Mouse (Mus musculus) heart, adult 11 months (tissue): ENCODE results near the gene Ces5a.
"Not testable (repeated sequence)": the region's sequence is repeated elsewhere in the genome, so short reads cannot be mapped to it uniquely, and the experiment has no call there.

ENCODE experiments used
- DNase-seq: peaks from one replicate; pipeline ENCODE4 v3.0.0; 2022

The Ces5a gene

DNA sequence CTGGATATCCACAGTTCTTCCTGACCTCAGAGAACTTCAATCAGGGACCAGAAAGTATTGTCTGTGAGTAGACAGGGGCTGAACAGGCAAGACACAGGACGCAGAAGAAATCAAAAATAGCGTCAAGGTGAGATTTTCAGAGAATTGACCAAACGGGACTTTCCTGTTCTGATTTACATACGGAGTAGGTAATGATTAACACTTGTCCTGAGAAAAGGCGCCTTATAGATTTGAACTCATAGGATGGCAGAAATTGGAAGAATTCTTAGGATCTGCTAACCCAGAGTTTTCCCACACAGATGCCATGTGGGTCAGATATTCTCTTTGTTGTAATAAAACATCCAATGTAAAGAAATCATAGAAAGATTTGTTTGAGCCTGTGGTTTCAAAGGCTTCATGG lies at the start of gene Ces5a:
TSS of gene Ces5a (minus strand) at position 101 of the 400 bp plus-strand sequence.
- DNase-seq: no peak

DNA sequence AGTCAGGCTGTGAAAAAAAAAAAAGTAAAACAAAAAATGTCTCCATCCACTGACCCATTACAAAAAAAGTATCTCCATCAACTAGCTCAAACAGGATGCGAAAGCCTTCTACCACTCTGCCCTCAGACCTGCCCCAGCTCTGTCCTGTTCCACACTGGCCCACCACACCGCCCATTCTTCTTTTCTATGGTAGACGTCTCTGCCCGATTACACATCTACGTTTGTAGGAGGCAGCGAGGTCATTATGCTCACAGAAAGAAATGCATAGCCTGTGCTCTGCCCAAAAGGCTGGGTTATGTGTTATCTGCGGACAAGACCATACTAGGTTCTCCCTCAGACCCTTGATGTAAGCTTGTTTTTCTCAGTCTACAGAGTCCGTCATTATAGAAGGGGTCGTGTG lies 37.2 kb upstream of the Ces5a start:
- DNase-seq: peak; percentile 84

DNA sequence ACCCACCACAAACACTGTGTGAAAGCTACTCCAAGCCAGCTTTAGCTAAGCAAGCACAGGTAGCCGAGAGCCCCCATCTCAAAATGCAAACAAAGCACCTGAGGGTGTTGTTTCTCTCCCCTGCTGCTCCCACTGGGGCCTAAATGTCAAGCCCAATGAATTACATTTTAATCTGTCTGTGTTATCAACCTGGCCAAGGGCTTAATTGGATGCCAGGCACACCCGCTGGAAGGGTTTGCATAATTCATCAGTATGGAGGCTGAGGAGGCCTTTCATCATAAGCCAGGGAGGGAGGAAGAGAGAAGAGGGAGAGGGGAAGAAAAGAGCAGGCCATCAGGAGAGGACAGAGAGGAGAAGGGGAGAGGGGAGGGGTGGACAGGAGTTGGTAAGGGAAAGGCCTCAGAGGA lies 36.5 kb upstream of the Ces5a start:
- DNase-seq: no peak

DNA sequence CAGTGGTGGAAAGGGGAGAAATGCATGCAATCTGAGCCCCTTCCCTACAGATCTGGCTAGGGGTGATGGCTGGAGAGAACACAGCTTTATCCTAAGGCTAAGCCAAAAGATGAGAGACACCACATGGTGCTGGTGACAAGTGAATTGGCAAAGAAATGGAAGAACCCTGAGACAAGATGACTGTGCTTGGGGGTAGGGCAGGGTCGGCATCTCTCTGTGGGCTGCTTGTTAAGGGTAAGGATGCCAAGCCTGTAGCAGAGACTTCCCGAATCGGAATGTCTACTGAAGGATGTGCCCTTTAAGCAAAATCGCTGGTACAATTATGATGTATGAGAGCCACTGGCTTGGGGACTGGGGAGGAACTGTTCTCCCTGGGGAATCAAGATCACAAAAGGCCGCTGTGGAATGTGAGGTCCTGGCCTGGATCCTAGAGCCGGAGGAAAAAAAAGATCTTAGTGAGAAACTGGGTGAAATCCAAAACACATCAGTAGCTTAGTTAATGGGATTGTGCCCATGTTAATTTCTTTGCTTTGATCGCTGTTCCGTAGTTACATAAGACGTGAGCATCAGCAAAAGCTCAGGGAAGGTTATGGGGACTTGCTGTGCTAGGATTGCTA lies 35.8 kb upstream of the Ces5a start:
- DNase-seq: peak; percentile 98

DNA sequence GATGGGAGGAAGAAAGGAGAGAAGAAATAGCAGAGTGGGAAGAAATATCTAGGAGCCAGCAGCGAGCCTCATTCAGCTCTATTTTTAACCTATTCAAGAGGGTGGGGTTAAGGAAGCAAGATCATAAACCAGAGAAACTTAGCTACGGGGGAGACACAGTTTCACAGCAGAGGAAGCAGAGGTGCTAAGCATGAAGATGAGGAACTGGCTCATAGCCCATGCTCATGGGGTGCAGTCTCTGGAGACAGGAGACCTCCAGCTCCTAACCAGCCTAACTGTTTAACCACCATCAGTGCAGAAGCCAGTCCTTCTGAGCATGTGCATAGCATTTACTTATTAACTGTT lies 34.5 kb upstream of the Ces5a start:
- no peak for DNase-seq

DNA sequence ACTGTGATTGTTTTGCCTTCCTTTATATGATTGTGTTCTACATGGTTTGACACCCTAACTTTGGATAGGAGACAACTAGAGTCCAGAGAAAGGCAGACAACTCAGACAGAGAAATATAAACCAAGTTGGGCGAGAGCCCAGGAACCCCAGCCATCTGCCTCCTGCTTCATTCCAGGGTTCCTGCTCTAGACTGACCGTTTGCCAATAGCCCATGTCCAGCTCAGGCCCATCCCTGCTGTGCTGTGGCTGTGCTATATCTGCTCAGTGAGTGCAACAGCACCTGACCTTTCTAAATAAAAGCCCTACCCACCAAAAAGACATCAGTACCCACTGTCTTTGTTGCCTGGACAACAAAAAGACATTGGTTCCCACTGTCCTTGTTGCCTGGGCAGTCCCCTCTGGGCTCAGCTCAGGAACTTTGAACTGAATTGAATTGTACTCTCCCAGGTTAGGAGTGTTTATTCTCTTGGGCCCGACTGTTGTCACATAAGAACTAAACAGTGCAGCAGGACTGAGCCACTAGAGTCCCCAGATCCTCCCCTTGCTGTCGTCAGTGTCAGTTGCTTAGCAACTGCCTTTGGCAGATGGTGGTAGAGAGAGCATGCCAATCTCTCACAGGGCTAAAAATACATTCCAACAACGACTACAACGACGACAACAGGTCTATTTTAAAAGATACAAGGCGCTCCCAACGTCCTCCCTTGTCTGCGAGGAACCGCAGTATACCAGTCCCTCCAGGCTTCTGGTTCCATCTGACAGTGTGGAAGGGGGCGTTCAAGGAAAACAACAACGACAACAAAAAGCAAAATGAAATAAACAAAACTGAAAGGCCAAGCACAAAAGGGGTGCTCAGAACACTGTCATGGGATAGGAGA lies 33.9 kb upstream of the Ces5a start:
- peak; percentile 98 for DNase-seq

DNA sequence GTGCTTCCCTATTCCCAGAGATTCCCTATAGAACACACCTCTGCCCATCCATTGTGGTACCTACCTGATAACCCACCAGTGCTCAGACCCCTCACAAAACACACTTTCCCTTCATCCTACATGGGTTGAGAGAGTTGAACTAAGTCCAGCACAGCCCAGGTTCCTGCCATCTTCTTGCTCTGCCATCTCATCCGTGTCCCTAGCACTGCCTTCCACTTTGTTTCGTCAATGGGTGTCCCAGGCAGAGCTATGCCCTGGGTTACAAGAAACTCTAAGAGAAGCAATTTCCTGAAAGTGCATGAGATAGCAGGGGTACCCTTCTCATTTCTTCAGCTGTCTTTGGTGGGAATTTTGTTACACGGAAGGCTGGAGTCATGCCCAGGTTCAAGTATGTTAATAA lies 33.0 kb upstream of the Ces5a start:
- peak; percentile 73 for DNase-seq

DNA sequence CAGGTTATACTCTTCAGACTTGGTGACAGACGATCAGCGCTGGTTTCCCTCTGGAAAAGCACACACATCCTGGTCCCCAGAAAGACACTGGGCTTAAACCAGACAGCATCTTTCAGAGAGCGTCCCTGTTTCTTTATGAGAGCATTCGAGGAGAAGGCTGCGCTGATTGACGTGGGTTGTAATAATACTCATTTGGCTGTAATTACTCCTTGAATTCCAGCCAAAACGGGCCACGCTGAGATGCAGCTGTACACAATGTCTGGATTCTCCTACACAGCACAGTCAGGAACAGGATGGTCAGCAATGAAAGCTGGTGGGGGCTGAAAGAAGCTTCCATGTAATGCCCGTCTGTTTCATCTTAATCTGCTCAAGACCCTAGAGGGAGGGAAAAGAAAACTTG lies 31.5 kb upstream of the Ces5a start:
- DNase-seq: peak; percentile 68

DNA sequence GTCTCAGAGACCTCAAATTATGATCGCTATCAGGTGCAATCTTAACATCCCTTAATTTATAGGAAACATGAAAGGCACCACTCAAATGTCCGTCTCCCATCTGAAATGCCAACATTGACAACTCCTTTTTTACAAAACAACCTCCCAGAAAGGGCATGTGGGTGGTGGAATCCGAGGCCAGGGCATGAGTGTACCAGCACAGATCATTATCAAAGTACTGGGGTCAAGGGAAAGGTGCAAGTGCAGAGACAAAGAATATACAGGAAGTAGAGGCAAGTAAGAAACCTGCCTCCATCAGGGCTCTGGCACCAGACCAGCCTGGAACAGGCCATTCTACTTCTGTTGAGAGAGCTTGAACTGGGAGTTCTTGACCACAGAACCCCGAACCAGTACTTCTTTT lies 29.0 kb upstream of the Ces5a start:
- peak; percentile 37 for DNase-seq

DNA sequence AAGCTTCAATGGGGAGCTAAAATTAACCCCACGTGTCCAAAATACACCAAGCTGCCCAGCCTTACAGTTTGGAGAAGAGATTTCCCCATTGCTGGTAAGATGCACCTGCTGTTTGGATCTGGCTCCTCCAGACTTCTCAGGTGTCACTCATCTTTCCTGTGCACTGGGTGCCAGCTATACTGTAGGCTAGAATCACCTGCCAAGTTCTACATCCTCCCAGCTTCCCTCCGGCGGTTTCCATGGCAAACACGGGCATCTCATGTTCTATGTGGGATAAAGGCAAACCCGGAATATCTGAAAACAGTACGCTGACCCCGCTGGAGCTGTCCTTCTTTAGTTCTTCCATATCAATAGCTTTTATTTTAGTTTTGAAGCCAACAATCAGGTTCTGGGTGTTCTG lies 27.9 kb upstream of the Ces5a start:
- DNase-seq: no peak

DNA sequence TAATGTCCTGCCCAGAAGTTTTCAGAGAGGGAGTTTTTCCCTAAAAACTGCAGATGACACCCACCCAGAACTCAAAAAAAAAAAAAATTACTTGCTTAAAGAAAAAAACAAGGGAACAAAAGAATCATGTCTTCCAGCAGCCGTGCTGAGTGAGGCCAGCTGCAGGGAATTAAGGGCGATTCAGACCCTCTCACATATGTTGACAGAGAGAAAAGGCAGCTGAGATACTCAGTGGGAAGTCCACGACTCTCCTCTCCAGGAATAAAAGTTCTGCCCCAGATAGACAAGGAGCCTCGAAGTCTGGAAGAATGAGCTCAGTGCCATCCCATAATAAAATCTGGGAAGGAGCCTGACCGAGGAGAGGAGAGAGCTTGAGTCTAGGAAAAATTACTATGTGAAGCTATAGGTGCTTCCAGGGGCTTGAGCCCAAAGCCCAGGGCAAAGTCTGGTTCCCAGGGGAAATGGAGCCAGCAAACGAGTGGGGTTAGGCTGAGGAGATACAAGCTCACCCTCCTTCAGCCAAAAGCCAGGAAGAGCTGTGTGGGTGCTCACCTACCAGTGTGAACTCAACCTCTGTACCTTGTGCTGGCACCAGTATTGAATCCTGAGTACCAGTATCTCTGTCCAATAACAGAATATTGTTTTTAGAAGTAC lies 27.1 kb upstream of the Ces5a start:
- peak; percentile 66 for DNase-seq

DNA sequence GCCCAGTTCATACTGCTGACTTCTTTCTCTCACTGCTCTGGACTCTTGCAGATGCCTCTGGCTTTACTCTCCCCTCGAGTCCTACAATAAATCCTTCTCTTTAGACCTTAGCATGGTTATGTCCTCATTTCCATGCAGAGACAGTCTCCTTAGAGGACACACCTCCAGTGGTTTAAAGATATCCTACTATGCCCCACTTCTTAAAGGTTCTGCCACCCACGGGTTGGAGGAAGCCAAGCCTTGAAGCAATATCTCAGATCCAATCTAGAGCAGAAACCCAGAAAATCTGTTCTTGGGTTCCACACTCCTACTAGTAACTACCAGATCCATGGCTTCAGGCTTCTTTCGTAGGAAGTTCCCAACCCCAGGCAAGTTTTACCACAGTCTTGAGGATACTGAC lies 25.6 kb upstream of the Ces5a start:
- DNase-seq: peak; percentile 25

DNA sequence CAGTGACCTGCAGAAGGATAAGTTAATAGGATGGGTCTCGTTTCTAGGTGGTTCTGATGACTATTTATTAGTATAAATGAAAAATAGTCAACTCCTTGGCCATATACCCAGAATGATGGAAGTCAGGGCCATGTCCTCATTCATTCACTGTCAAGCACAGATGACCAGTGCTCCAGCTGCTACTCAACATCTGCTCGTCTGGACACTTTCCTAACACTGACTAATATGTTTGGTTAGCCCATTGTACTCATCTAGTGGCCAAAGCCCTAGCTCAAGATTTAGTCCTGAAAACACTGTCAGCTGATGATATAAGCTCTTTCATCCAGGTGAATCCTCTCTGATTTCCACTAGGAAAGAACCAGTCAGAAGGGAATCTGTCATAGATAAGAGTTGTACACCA lies 24.1 kb upstream of the Ces5a start:
- peak; percentile 79 for DNase-seq

DNA sequence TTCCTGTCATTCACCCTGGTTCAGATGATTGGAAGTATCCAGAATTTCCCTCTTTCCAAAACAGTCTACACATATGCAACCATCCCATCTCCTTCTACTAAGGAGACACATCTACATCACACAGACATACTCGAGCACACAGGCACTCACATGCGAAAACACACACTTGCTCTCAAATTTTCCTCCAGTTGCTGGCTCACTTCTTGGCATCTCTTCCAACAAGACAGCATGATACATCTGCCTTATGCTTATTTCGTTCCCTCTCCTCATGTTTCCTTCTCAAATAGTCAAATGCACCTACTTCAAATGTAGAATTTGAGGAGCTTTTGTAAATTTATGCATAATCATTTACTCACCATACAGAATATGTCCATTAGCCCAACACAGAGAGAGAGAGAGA lies 33.0 kb downstream of the Ces5a start:
- DNase-seq: no peak

DNA sequence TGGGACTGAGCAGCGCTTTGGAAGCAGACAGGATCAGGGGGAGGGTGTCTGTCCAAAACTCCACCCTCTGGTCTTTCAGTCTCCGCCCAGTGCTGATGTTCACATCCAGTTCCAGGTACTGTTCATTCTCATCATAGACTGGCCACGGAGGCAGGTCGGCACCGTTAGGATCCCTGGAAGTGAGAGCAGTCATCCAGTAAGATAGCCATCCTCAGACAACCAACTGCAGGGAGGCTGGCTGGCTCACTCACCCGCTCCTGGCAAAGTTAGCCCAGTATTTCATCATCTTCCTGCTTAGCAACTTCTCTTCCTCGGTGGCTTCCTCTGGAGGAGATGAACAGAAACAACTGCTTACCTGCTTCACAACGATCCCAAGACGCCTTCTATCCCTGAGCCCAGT lies 36.2 kb downstream of the Ces5a start:
- peak; percentile 87 for DNase-seq

DNA sequence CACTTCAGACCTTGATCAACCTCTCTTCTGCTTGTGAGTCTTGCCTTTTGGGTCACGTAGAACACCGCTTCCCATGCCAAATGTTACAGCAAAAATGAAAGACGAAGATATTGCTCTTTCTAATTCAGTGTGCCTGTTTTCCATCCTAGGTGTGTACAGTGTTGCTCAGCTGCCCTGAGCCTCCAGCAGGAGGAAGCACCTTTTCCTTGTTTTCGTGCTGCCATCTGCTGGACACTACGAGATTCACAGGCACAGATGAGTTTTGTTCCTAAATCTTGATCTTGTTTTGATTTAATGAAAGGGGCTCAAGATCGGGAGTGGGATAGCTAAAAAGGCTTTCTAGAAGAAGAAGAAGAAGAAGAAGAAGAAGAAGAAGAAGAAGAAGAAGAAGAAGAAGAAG lies 40.3 kb downstream of the Ces5a start:
- no peak for DNase-seq

DNA sequence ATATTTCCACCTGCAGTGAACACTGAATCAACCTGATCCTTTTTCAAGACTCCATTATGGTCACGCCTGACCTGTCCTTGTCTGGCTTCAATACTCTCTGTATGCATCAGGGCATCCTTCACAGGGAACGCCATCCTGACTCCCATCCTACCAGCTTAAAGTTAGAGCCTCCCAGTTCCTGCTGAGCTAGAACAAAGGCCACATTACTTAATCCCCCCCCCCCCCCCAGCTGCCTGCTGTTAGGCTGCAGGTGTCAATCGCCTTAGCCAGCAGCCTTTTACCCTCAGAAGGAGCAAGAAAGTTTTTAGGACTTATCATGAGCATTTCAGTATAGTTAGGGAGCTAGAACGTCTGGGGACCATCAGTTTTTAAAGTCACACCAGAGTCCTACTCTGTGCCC lies 46.9 kb downstream of the Ces5a start:
- DNase-seq: no peak

DNA sequence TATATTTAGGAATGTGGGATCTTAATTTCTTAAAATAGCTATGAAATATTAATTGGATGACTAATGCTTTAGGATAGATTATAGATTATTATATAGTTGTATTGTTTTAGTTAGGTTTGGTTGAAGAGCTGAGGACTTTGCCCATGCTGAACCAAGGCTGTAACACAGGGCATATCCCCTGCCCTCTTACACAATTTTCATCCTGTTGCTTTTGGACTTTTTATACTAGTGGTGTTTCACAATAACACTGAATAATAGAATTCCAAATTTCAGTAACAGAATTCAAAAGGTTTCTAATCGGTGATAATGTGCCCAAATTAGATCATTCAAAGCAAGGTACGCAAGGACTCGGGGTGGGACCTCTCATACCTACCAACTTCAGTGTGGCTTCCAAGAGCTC lies 57.4 kb downstream of the Ces5a start:
- no peak for DNase-seq

DNA sequence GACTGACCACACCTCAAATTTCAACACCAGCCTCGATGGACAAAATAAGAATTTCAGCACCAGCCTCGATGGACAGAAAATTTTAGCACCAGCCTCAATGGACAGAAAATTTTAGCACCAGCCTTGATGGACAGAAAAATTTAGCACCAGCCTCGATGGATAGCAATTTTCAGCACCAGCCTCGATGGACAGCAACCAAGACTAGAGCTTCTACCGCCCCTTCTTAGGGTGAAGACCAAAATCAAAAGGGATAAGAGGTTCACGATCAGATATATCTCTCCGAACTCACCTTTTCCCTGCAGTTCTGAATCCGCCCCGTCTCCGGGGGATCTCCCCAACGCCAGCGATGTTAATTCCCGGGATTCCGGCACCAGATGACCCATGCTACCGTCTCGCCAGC lies 65.9 kb downstream of the Ces5a start:
- not testable (repeated sequence) for DNase-seq

DNA sequence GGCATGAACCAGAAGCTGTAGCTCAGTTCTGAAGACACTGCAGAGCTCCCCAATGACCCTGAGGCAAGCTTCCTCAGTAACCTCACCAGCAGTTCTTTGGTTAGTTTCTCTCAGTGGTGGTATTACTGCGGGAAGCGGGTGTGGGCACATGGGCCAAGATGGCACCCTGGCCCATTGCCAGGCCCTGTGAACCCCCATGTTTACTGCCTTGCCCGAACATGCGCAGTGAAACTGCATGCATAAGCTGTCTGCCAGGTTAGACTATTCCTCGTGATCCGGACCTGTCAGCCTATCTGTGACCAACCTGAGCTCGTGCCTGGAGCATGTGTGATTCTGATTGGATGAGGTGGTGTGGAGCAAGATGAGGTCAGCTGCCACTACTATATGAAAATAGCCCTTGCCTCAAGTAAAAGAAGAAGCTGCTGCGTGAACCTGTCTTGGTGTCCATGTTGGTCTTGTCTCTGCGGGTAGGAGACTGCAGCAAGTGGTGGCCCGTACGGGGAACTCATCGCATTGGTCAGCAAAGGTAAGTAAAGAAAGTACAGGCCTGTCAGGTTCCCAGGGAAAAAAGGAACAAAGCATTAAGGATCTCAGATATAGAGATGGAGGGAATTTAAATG lies 81.3 kb downstream of the Ces5a start:
- DNase-seq: no peak
